Mouse (Mus musculus) left cerebral cortex, adult 2 months (tissue): ENCODE measurements at regions not wholly inside any gene's neighbourhood (a gene's known extent, or its start where the extent isn't known, plus 50 kb on each side); places are given as distances from the start of the nearest gene placed in this dataset.

Experiments
- DNase-seq, 2 experiments: peaks; one replicate each; pipeline ENCODE4 v3.0.0; 2021 to 2022; ENCODE audit warnings: low spot score in 2 of 2, mixed read lengths in 1 of 2; ENCODE audit errors: extremely low spot score in 1 of 2
- H3K27ac ChIP-seq: fragments of 200-600 bp; 2 replicates; pipeline ENCODE4 v1.8.1; 2022
- H3K4me3 ChIP-seq: fragments of 200-600 bp; 2 replicates; pipeline ENCODE4 v1.8.1; 2022
- CTCF ChIP-seq: fragments of 200-600 bp; IDR thresholded peaks from 2 replicates; pipeline ENCODE4 v1.8.1; 2022; ENCODE audit warnings: antibody characterized with exemption, mild to moderate bottlenecking, moderate library complexity
- intact Hi-C: fragments of 180-260 bp; cut with DNase I; formaldehyde crosslinking; loops from one replicate; pipeline ENCODE4 v1.15.1; 2025

DNA sequence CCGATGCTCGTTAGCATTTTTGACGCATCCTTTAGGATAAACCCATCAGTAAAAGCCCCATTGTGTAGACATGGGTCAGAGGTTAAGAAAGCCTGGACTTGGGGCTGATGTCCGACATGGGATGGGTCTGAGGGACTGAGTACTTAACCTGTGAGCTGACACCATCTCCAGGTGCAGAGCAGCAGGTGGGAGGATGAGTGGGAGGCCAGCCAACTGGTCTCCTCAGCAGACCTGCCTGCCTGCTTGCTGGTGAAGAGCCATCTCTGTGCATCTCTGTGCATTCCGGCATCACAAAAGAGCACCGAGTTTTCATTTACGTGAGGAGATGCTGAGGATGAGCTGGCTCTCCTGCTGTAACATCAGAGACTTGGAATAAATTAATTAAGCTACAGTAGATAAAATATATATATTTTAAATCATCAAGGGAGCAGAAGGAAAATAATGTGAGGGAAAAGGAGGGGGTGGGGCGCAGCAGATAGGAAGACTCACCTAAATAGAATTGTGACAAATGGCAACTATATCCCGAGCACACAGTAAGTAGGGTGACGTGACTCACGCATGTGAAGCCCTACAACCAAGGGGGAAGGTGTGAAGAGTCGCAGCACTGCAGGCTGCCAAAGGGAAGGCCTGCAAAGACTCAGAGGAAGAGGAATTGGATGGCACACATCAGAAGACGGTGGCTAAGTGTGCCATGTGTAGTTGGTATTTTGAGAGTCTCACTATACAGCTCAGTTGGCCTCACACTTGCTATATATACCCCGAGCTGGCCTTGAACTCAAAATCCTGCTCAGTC is 118.5 kb upstream of the Ces5a start:
- no peak for TF ChIP-seq CTCF
- Histone ChIP-seq H3K27ac (no peak overlapping the region), H3K4me3 (no peak overlapping the region)
- peak; percentile 34 to 56 for DNase-seq
- intact Hi-C loops: loop anchor here (2.0 kb wide), 1 partner anchor 57 kb away; no protein-coding TSS in a partner anchor

DNA sequence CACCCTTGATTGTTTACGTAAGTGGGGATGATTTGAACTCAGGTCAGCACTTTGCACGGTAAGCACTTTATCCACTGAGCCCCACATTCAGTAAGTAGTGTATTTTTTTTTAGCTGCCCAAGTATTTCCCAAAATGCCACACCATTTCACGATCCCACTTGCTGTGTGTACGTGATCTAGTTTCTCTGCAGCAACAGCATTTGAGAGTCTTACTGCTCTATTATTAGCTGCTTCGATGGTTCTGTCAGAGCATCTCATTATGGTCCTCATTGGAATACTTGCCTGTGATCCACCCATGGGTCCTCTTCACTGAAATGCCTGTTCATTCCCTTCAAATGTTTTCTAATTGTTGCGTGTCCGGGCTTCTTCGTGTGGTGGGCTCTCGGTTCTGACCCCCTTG is 120.1 kb upstream of the Ces5a start:
- no peak overlapping the region for H3K27ac ChIP-seq
- intact Hi-C loops: loop anchor here (2.0 kb wide), 1 partner anchor 59 kb away; no protein-coding TSS in a partner anchor
- DNase-seq: no peak
- H3K4me3 ChIP-seq: no peak overlapping the region
- TF ChIP-seq CTCF: no peak

DNA sequence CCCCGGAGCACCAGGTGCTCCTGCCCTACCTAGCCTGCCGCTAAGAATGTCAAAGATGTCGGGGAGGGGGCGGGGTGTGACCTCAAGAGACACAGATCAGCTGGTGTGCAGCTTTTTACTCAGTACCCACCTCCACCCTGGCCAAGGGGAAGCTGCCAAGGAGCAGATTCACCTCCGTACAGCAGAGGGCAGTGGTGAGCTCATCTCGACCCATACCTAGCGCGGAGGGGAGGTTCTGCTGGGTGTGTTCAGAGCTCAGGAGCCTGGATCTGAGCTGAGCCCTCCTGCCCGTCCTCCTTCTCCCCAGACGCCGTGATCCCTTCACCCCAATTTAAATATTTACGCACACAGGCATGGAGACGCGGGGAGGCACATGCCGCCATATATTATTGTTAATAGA is 126.1 kb upstream of the Ces5a start:
- DNase-seq: peak; percentile 82 to 89
- peak overlapping the region; percentile 42 for H3K4me3 ChIP-seq
- H3K27ac ChIP-seq: peak overlapping the region; percentile 47; the same call in 1 of the 2 replicates
- peak; percentile 86 for TF ChIP-seq CTCF
- intact Hi-C loops: loop anchor here (1.0 to 5.0 kb wide), 3 partner anchors 66 to 271 kb away; no protein-coding TSS in a partner anchor

DNA sequence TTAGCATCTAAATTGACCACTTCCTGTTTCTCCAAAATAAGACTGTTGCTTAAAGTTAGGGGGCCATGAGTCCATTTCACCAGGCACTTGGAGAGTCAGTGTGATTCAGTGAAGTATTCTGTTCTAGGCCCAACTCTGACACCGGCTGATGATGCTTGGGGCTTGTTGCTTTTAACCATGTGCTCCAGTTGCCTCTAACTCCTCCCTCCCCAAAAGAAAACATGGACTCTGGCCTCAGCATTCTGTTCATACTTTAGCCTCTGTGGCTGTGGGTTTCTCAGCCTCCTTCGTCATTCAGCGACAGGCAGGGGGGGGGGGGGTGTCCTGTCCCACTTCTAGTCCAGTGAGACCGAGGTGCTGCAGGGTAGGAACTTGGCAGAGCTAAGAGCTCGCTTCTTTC is 126.6 kb upstream of the Ces5a start:
- intact Hi-C loops: loop anchor here (5.0 kb wide), 1 partner anchor 65 kb away; no protein-coding TSS in a partner anchor
- H3K4me3 ChIP-seq: peak overlapping the region; percentile 42
- peak overlapping the region; percentile 47; the same call in 1 of the 2 replicates for H3K27ac ChIP-seq
- TF ChIP-seq CTCF: no peak
- no peak for DNase-seq

DNA sequence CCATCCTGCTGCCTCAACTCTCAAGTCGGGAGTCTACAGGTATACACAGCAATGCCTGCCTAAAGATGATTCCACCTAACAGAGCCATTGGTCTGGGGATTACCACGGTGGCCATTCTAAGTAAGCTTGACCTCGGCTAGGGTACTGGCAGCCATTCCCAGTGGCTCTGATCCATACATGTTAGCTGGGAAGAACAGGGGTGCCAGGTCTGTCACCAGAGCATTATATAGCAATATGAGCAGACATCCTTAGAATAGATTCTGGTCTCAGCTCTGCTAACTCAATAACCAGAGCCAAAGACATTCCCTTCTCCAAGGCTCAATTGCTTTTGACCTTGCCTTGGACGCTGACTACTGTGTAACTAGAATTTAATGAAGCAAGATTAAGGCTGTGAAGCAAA is 128.2 kb upstream of the Ces5a start:
- intact Hi-C loops: loop anchor here (5.0 kb wide), 1 partner anchor 63 kb away; no protein-coding TSS in a partner anchor
- DNase-seq: no peak
- Histone ChIP-seq H3K27ac (no peak overlapping the region), H3K4me3 (no peak overlapping the region)
- TF ChIP-seq CTCF: no peak

DNA sequence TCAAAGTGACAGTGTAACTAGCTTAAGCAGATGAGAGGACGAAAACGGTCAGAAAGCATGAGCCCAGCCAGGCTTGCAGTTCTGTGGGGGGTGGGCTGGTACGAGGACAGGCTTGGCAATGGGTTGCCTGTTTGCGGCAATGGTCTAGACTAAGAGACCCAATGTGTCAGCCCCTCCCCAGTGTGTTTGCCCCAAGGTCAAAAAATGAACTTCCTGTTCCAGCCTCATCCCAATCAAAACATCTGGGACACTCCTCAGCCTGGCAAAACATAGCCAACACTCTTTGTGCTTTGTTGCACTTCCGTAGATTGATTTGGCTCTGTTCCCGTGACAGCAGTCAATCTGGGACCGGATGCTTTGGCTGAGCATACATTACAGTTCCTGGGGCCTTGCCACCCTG is 132.7 kb upstream of the Ces5a start:
- TF ChIP-seq CTCF: no peak
- no peak overlapping the region for H3K4me3 ChIP-seq
- intact Hi-C loops: no loop called here
- H3K27ac ChIP-seq: no peak overlapping the region
- DNase-seq: no peak

DNA sequence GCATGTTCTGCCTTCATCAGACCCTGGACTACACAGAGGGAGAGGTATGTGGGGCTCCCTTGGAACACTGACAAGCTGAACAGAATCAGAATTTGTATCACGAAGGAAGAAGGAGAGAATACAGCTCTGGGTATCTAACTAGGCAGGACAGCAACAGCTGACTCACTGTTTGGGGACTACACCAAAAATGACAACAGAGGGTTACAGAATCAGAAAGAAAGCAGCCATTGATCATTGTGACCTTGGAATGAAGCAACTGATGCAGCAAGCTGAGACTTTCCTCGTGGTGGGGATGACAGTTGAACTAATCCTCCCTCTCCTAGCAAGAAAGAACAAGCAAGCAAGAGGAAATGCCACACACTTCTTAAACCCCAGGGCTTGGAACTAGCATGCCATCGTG is 135.0 kb upstream of the Gnao1 start:
- intact Hi-C loops: no loop called here
- no peak overlapping the region for H3K4me3 ChIP-seq
- H3K27ac ChIP-seq: no peak overlapping the region
- DNase-seq: no peak
- TF ChIP-seq CTCF: no peak

DNA sequence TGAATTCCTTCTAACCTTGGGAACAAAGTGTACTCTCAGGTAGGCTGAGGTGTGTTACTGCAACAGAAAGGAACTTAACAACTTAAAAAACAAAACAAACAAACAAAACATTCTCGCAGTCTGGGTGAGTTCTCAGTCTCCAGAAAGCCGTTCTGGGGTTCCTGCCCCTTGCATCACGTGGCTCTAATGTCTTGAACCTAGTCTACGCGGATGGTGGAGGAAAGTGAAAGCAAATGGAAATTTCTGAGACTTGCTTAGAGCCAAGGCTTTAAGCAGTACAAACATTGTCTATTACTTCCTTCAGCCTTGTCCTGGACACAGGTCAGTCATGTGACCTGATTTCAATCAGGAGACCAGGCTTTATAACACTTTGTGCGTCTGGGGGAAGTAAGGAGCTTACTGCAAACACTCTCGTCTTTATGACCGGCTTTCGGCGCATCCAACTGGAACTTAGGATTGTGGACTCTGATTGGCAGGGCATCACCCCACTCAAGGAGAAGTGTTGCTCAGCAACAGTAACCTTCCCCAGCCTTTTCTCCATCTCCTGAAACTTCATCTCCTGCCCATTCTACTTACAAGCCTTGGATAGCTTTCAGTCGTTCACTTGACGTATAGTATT is 125.9 kb upstream of the Gnao1 start:
- no peak for DNase-seq
- intact Hi-C loops: no loop called here

DNA sequence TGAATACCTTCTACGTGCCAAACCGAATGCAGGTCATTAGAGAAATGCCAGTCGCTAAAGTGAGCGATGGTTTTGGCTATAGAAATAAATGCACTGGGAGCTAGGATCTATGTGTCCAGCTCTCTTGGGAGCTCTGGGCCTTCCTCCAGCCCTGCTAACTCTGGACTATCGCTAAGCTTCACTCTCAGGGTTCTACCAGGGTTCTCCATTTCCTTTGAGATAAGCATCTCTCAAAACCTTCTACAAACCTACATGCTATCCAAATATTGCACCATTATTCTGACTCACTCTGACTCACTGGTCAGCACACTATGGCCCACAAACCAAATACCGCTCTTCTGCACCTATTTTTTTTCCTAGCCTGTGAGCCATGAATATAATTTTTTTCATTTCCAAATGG is 125.4 kb upstream of the Gnao1 start:
- no peak for DNase-seq
- TF ChIP-seq CTCF: no peak
- Histone ChIP-seq H3K4me3 (no peak overlapping the region), H3K27ac (no peak overlapping the region)
- intact Hi-C loops: no loop called here

More for the DNA sequence above, 125.9 kb upstream of the Gnao1 start:
- no peak for TF ChIP-seq CTCF
- Histone ChIP-seq H3K4me3 (no peak overlapping the region), H3K27ac (no peak overlapping the region)

DNA sequence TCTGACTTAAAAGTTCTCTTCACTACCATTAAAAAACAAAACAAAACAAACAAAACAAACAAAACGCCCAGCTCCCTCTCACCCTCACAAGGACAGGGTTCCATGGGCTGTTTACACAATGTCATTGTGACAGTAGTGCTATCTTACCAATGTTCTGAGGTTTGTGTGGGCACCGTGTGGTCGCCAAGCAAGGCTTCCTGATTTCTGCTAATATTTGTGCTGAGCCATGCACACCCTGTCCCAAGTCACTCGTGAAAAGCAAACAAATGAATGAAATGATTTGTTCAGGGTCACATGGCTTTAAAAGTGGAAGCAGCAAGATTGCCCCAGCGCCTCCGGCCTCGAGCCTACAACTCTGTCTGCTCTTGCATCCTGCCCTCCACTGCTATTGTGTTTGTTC is 120.9 kb upstream of the Gnao1 start:
- Histone ChIP-seq H3K27ac (no peak overlapping the region), H3K4me3 (no peak overlapping the region)
- intact Hi-C loops: no loop called here
- no peak for DNase-seq
- no peak for TF ChIP-seq CTCF

DNA sequence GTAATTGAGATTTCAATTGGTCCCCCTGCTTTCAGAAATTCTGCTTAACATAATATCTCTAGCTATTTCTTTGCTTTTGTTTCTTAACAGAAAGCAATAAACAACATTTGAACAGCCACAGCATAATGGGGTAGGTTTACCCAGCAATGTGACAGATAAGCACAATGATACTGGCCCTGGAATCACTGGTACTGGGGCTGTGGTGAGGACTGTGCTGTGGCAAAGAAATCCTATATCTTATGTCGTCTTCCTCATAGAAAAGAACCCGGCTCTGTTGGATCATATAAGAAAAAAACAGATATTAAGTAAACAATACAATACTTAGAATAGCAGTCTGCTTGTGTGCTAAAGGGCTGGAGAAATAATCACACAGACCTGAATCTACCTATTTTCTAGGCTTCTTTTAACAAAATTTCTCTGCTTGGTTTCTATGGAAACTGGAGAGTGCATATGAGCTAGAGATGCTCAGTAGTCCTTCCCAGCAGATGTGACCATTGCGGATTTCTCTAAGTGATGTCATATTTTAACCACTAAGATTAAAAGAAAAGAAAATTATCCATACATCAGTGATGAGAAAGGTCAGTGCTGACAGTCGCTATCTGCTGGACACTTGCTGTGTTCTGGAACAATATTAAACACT is 119.8 kb upstream of the Gnao1 start:
- peak overlapping the region; percentile 49 for H3K27ac ChIP-seq
- no peak for DNase-seq
- TF ChIP-seq CTCF: no peak
- H3K4me3 ChIP-seq: no peak overlapping the region
- intact Hi-C loops: no loop called here

DNA sequence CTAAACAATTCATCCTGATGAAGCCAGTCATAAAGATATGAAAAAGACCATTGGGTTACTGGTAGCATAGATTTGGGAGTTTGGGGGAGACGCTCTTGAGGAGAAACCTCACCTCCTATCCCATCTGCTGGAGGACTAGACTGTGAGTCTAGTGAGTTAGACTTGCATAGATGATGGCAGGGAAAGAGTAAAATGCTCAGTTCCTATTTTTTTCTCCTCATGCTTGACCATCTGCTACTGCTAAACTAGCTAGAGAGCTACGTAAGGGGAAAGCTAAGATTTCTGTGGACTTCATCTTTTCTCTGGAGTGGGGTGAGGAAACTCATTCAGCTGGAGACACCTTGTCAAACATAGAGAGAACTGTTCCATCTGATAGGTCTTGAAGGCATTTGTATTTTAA is 118.4 kb upstream of the Gnao1 start:
- intact Hi-C loops: no loop called here
- no peak overlapping the region for H3K4me3 ChIP-seq
- TF ChIP-seq CTCF: no peak
- no peak overlapping the region for H3K27ac ChIP-seq
- DNase-seq: no peak
